Mouse (Mus musculus) intestine, embryonic 15.5 days (tissue): Measurements from ENCODE around the gene Cdkn1a. TPM values are rescaled to one million over a fixed set of nuclear protein-coding genes. Genes with fewer than 3 reads are reported as not detected.
"Not testable (repeated sequence)": the region's sequence is repeated elsewhere in the genome, so short reads cannot be mapped to it uniquely, and the experiment has no call there.

Source experiments
- ATAC-seq: fragments of 200-750 bp; cut with Nextera tagmentation; 2 replicates; pipeline ENCODE4 v1.8.0; 2017; ENCODE audit warnings: moderate TSS enrichment, moderate library complexity
- H3K27ac ChIP-seq: fragments of 300-500 bp; sonication (generic); 2 replicates; pipeline ENCODE4 v1.5.1; 2015; ENCODE audit warnings: mild to moderate bottlenecking, inconsistent platforms
- H3K27me3 ChIP-seq: fragments of 300-500 bp; sonication (generic); replicated peaks from 2 replicates; pipeline ENCODE4 v1.6.1; 2015; ENCODE audit warnings: inconsistent platforms
- H3K36me3 ChIP-seq: fragments of 300-500 bp; sonication (generic); 2 replicates; pipeline ENCODE4 v1.6.1; 2015; ENCODE audit warnings: inconsistent platforms
- H3K4me1 ChIP-seq: fragments of 300-500 bp; sonication (generic); replicated peaks from 2 replicates; pipeline ENCODE4 v1.6.1; 2015; ENCODE audit warnings: inconsistent platforms
- H3K4me2 ChIP-seq: fragments of 300-500 bp; sonication (generic); replicated peaks from 2 replicates; pipeline ENCODE4 v1.6.1; 2015; ENCODE audit warnings: mild to moderate bottlenecking, inconsistent platforms
- H3K4me3 ChIP-seq: fragments of 300-500 bp; sonication (generic); replicated peaks from 2 replicates; pipeline ENCODE4 v1.5.1; 2015; ENCODE audit warnings: inconsistent platforms
- H3K9ac ChIP-seq: fragments of 300-500 bp; sonication (generic); 2 replicates; pipeline ENCODE4 v1.6.1; 2015; ENCODE audit warnings: inconsistent platforms
- H3K9me3 ChIP-seq: fragments of 300-500 bp; sonication (generic); 2 replicates; pipeline ENCODE4 v1.6.1; 2016; ENCODE audit warnings: inconsistent platforms
- WGBS: fragments of 180-500 bp; shearing (Covaris S2); methylation state at CpG from one replicate; pipeline ENCODE4 v1.1.7; 2015; 5-methylcytosine and 5-hydroxymethylcytosine counted together
- polyA plus RNA-seq: library from polyadenylated mRNA; unstranded; fragments of >200 nt; fragmentation: Nextera tagmentation; extraction: Ambion mirVana; gene quantifications from 2 replicates; pipeline ENCODE4 v1.2.1, GENCODE M21; 2015

Gene Cdkn1a
- polyA plus RNA-seq, 1 experiment from 2014 or later: 92.2 TPM

DNA sequence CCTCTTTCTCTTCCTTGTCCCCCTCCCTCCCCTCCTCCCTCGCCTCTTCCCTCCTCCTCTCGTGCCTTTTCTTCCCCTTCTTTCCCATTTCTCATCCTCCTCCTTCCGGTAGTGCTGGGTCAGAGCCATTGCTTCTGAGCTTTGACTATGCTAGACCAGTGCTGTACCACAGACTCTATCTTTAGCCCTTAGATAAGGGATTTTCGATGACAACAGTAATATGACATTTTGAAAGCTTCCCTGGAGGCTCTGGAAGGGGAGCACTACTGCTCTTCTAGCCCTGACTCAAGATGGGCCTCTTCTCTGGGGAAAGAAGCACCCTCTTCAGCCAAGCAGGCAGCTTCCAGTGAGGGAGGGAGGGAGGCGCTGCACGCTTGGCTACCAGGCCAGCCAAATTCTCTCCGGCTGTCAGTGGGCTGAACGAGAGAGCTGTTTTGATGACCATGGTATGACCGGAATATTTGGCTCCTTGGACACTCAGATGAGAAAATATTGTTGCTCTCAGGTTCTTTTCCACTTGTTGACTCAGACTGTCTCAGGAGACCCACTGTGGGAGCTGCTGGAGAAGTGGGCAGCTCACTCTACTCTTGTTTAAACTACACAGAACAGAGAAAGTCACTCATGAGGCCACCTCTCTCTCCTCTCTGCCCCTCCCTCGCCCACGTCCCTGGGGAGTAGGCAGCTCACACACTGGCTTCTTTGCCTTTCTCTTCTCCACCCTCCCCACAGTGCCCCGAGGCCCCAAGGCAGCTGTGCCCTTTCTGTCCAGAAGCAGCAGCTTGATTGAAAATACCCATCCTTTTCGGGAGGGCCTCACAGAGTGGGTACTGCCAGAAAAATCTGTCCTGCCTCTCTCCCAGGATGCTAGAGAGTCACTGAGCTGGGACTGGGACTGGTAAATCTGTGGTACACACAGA lies 28.4 kb upstream of the Cdkn1a start:
- H3K27ac ChIP-seq: no peak overlapping the region
- H3K9ac ChIP-seq: no peak overlapping the region
- WGBS: 48% methylated on average over 13 of the region's 13 CpGs
- H3K36me3 ChIP-seq: no peaks in the 10 kb centered on the region
- no peak overlapping the region for H3K4me3 ChIP-seq
- no peaks in the 10 kb centered on the region for H3K9me3 ChIP-seq
- 0 out of 2 replicates have a peak, but pooled peaks cover 3% of the 10 kb centered on the region for H3K4me1 ChIP-seq
- no peak for ATAC-seq
- H3K27me3 ChIP-seq: no peaks in the 10 kb centered on the region
- H3K4me2 ChIP-seq: no peak overlapping the region

DNA sequence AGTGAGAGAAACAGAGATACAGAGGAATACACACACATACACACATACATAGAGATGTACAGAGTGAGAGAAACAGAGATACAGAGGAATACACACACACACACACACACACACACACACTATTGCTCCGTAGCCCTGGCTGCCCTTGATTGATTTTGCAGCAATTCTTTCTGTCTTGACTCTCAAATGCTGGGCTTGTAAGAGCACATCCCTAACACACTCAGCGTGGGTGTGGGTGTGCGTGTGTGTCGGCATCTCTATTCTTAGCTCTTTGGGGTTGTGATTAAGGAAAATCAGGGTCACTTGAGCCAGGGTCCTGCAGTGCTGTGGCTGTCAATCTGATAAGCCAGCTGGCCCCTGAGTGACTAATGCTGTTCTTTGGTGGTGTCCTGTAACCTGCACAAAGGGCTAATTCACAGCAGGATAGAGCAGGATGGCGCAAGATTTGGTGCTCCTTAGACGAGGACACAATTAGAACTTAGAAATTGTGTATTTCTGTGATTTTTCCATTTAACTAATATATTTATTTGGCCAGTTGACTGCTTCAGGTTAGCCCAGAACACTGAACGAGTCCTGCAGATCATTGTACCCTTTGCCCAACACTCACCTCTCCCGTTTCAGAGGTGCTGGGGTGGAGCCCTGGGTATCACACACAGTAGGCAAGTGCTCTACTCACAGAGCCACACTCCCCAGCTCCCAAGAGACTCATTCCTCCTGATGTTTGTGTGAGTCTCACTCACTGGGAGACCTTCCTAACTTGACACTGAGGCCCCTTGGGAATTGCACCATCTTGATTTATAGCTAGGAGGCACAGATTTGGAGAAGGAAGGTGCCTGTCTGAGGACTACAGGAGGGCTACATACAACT lies 27.4 kb upstream of the Cdkn1a start:
- Histone ChIP-seq H3K27me3 (no peaks in the 10 kb centered on the region), H3K4me3 (no peak overlapping the region), H3K4me1 (0 out of 2 replicates have a peak, but pooled peaks cover 3% of the 10 kb centered on the region), H3K36me3 (no peaks in the 10 kb centered on the region), H3K27ac (no peak overlapping the region), H3K4me2 (no peak overlapping the region), H3K9me3 (no peaks in the 10 kb centered on the region), H3K9ac (no peak overlapping the region)
- WGBS: 61% methylated on average over 8 of the region's 8 CpGs
- no peak for ATAC-seq

DNA sequence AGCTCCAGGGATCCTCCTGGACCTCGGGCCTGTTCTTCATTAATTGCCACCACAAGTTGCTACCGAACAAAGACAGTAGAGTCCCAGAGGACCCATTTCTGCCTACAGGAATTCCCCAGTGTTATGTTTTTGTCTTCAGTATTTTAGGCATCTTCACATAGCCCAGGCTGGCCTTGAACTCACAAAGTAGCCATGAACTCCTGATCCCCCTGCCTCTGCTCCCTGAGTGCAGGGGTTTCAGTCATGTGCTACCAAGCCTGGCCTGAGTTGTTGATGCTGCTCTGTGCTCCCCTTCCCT lies 26.8 kb upstream of the Cdkn1a start:
- 73% methylated on average over 2 of the region's 2 CpGs for WGBS
- H3K9ac ChIP-seq: no peak overlapping the region
- 0 out of 2 replicates have a peak, but pooled peaks cover 3% of the 10 kb centered on the region for H3K4me1 ChIP-seq
- H3K9me3 ChIP-seq: no peaks in the 10 kb centered on the region
- H3K36me3 ChIP-seq: no peaks in the 10 kb centered on the region
- no peak overlapping the region for H3K4me3 ChIP-seq
- H3K27me3 ChIP-seq: no peaks in the 10 kb centered on the region
- H3K27ac ChIP-seq: no peak overlapping the region
- ATAC-seq: no peak
- H3K4me2 ChIP-seq: no peak overlapping the region

DNA sequence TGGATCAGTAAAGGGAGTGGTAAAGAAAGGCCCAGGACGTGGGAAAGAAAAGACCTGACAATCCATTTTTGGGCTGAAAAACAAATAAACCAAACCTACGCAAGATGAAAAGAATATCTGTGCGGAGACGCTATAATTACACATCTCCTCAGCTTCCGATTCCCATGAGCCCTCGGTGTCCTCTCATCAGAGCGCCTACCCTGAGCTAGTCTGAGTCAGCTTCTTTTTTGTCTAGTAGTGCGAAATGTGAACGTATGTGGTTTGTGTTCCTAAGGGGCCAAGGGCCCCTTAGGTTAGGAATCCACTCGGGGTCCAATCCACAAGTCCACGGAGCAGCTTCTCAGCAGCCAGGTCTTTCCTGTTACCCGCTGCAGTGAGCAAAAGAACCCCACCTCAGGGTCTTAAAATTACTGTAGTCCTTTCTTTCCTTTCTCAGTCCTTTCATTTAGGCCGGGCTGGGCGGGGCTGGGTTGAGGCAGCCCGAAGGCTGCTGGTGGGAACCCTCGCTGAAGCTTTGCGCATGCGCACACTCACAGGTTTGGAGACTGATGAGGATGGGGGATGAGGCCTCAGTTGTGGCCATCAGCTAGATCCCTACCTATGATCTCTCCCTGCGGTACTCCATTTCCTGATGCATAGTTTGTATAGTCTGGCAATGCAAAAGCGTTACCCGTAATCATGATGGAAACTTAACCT lies 25.4 kb upstream of the Cdkn1a start:
- no peaks in the 10 kb centered on the region for H3K27me3 ChIP-seq
- no peak overlapping the region for H3K27ac ChIP-seq
- H3K4me1 ChIP-seq: 0 out of 2 replicates have a peak, but pooled peaks cover 5% of the 10 kb centered on the region
- no peak overlapping the region for H3K4me2 ChIP-seq
- 81% methylated on average over 21 of the region's 21 CpGs for WGBS
- H3K9ac ChIP-seq: no peak overlapping the region
- no peaks in the 10 kb centered on the region for H3K36me3 ChIP-seq
- H3K9me3 ChIP-seq: no peaks in the 10 kb centered on the region
- ATAC-seq: no peak
- no peak overlapping the region for H3K4me3 ChIP-seq

DNA sequence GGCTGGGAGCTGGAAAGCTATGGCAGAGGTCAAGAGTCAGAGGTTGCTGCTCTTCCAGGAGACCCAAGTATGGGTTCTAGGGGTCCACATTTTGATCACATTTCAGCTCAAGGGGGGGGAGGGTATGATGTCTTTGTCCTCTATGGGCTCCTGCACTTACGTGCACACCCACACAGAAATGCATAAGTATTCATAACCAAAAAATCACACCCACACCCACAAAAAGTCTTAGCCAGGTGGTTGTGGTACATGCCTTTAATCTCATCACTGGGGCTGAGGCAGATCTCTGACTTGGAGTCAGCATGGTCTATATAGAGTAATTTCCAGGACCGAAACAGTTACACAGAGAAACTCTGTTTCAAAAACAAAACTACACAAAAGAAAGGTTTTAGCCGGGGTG lies 24.8 kb upstream of the Cdkn1a start:
- Histone ChIP-seq H3K9ac (no peak overlapping the region), H3K4me1 (0 out of 2 replicates have a peak, but pooled peaks cover 5% of the 10 kb centered on the region), H3K4me3 (no peak overlapping the region), H3K9me3 (no peaks in the 10 kb centered on the region), H3K27me3 (no peaks in the 10 kb centered on the region), H3K4me2 (no peak overlapping the region), H3K27ac (no peak overlapping the region), H3K36me3 (no peaks in the 10 kb centered on the region)
- 96% methylated on average over 3 of the region's 3 CpGs for WGBS
- no peak for ATAC-seq

DNA sequence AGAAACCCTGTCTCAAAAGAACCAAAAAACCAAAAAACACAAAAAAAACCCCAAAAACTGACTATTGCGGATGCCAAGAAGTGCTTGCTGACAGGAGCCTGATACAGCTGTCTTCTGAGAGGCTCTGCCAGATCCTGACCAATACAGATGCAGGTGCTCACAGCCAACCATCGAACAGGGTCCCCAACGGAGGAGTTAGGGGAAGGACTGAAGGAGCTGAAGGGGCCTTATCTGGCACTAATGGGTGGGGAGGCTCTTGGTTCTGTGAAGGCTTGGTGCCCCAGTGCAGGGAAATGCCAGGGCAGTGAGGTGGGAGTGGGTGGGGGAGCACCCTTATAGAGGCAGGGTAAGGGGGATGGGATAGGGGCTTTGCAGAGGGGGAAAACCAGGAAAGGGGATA lies 23.4 kb upstream of the Cdkn1a start:
- 85% methylated on average over 3 of the region's 3 CpGs for WGBS
- not testable (repeated sequence) for H3K36me3 ChIP-seq, ATAC-seq, H3K4me2 ChIP-seq, H3K4me1 ChIP-seq, H3K9me3 ChIP-seq, H3K27ac ChIP-seq, H3K27me3 ChIP-seq, H3K4me3 ChIP-seq, H3K9ac ChIP-seq

DNA sequence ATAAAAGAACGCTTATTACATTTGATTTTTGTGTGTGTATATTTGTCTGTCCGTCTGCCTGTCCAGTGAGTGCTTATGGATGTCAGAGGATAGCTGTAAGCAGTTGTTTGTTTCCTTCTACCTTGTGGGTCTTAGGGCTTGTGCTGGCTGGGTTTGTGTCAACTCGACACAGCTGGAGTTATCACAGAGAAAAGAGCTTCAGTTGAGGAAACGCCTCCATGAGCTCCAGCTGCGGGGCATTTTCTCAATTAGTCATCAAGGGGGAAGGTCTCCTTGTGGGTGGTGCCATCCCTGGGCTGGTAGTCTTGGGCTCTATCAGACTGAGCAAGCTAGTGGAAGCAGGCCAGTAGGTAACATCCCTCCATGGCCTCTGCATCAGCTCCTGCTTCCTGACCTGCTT lies 22.9 kb upstream of the Cdkn1a start:
- Histone ChIP-seq H3K36me3 (no peaks in the 10 kb centered on the region), H3K4me2 (no peak overlapping the region), H3K27me3 (no peaks in the 10 kb centered on the region), H3K4me3 (no peak overlapping the region), H3K9ac (no peak overlapping the region), H3K4me1 (0 out of 2 replicates have a peak, but pooled peaks cover 7% of the 10 kb centered on the region), H3K27ac (no peak overlapping the region), H3K9me3 (no peaks in the 10 kb centered on the region)
- no peak for ATAC-seq
- WGBS: 65% methylated on average over 5 of the region's 5 CpGs

DNA sequence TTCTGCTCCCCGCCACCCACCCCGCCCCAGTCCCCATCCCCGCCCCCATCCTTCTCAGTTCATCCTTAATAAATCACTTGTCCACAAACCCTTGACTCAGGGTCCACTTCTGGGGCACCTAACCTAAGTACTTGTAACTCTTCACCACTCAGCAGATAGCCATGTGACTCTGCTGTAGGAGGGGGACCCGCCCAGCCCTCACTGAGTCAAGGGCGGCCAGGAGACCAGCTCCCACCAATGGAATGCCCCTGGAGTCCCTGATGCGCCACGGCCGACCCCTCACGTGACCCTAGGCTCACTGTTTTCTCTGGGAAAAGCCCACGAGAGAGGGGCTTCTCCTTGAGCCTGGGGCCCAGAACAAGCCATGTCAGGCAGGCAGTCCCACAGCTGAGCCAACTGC lies 21.7 kb upstream of the Cdkn1a start:
- ATAC-seq: no peak
- no peaks in the 10 kb centered on the region for H3K27me3 ChIP-seq
- H3K9ac ChIP-seq: no peak overlapping the region
- WGBS: 66% methylated on average over 10 of the region's 10 CpGs
- no peak overlapping the region for H3K4me2 ChIP-seq
- no peaks in the 10 kb centered on the region for H3K36me3 ChIP-seq
- no peak overlapping the region for H3K27ac ChIP-seq
- peaks cover 16% of the 10 kb centered on the region; the same call in 1 of the 2 replicates for H3K4me1 ChIP-seq
- H3K9me3 ChIP-seq: no peaks in the 10 kb centered on the region
- H3K4me3 ChIP-seq: no peak overlapping the region

DNA sequence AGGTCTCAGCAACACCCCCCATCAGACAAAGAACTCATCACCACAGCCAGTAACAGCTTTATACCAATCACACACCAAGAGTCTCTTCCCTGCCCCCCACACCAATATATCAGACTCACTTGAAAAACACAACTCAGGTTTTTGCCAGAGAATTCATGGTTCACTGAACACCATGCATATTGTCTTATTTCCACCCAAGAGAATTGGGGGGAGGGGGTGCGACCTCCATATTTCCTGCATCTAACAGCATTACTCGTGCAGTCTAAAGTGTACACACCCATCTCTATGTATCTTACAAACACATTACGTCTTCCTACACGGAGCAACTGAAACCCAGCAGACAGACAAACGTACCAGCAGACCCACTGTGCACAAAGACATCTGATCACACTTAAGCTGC lies 19.0 kb upstream of the Cdkn1a start:
- 58% methylated on average over 5 of the region's 5 CpGs for WGBS
- no peaks in the 10 kb centered on the region for H3K36me3 ChIP-seq

DNA sequence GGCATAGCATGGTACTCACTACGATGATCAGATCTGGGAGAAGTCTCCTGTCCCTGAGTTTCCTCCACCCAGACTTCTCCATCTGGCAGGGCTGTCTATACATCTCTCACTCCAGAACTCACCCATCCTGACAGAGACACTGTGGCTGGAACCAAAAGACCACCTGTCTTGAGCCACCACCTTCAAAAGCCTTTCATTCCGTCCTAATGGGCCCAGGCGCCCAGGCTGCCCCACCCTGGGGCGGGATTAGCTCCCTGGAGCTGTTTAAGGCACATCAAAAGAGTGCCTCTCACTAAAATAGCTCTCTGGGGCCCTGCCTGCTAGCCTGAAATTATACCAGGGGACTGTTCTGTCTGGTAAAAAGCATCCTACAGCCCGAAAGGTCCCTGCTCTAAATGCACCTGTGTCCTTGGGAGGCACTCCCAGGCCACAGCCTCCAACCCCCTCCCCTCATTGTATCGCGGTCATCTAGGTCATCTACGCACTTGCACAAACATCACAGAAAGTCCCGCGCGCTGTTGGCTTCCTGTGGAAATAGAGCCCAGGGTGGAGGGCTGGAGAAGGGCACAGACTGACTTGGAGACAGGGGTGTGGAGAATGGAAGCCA lies 18.0 kb upstream of the Cdkn1a start:
- Histone ChIP-seq H3K9me3 (no peaks in the 10 kb centered on the region), H3K36me3 (no peaks in the 10 kb centered on the region), H3K4me1 (peaks cover 16% of the 10 kb centered on the region; the same call in 1 of the 2 replicates), H3K27ac (no peak overlapping the region), H3K27me3 (no peaks in the 10 kb centered on the region), H3K4me2 (peak overlapping the region; percentile 37), H3K4me3 (no peak overlapping the region), H3K9ac (no peak overlapping the region)
- peak; percentile 37; the same call in 1 of the 2 replicates for ATAC-seq
- WGBS: 14% methylated on average over 11 of the region's 11 CpGs

More for the DNA sequence above, 19.0 kb upstream of the Cdkn1a start:
- no peaks in the 10 kb centered on the region for H3K27me3 ChIP-seq
- H3K27ac ChIP-seq: no peak overlapping the region
- H3K4me3 ChIP-seq: no peak overlapping the region
- ATAC-seq: no peak
- peaks cover 16% of the 10 kb centered on the region; the same call in 1 of the 2 replicates for H3K4me1 ChIP-seq
- H3K4me2 ChIP-seq: no peak overlapping the region
- H3K9ac ChIP-seq: no peak overlapping the region
- H3K9me3 ChIP-seq: no peaks in the 10 kb centered on the region

DNA sequence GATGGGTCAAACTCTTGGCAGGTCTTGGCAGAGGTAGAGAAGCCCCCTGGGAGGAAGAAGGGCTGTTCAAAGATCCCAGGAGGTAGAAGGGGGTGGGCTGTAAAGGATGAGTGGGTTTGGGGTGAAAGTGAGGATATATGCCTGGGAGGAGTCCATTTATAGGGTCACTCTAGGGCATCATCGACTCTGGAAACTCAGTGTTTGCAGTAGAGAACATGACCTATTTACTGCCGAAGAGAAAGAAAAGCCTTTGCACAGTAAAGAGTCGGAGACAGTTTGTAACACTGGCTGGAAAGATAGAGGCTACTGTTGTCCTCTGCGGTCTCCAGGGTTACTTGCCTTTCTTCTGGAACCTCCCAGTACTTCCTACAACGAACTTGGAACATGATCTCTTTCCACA lies 17.5 kb upstream of the Cdkn1a start:
- H3K27me3 ChIP-seq: no peaks in the 10 kb centered on the region
- H3K4me3 ChIP-seq: no peak overlapping the region
- H3K4me1 ChIP-seq: peaks cover 19% of the 10 kb centered on the region
- H3K27ac ChIP-seq: no peak overlapping the region
- no peak overlapping the region for H3K9ac ChIP-seq
- ATAC-seq: no peak
- no peaks in the 10 kb centered on the region for H3K9me3 ChIP-seq
- H3K36me3 ChIP-seq: no peaks in the 10 kb centered on the region
- peak overlapping the region; percentile 37; the same call in 1 of the 2 replicates for H3K4me2 ChIP-seq
- WGBS: 36% methylated on average over 5 of the region's 5 CpGs

DNA sequence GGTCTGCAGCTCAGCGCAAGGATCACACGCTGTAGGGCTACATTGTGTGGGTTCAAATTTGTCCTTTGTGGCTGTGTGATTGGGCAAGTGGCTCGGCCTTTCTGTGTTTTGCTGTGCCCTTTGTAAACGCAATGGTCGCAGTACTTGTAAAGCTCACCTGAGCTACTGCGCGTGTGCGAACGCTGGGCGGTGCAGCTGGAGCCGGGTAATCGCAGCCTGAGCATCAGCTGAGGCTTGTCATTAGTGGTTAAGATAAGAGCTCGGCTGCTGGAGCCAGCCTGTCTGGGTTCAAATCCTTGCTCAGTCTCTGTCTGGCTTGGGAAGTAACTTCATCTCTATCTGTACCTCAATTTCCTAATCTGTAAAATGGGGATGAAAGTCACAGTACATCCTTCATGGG lies 16.7 kb upstream of the Cdkn1a start:
- 73% methylated on average over 13 of the region's 13 CpGs for WGBS
- H3K4me2 ChIP-seq: no peak overlapping the region
- H3K27ac ChIP-seq: no peak overlapping the region
- H3K27me3 ChIP-seq: no peaks in the 10 kb centered on the region
- ATAC-seq: no peak
- H3K36me3 ChIP-seq: no peaks in the 10 kb centered on the region
- no peaks in the 10 kb centered on the region for H3K9me3 ChIP-seq
- no peak overlapping the region for H3K9ac ChIP-seq
- peaks cover 27% of the 10 kb centered on the region for H3K4me1 ChIP-seq
- H3K4me3 ChIP-seq: no peak overlapping the region
